Comparison of ENCODE assay signal across 13 mouse cellular contexts in the genomic region with DNA sequence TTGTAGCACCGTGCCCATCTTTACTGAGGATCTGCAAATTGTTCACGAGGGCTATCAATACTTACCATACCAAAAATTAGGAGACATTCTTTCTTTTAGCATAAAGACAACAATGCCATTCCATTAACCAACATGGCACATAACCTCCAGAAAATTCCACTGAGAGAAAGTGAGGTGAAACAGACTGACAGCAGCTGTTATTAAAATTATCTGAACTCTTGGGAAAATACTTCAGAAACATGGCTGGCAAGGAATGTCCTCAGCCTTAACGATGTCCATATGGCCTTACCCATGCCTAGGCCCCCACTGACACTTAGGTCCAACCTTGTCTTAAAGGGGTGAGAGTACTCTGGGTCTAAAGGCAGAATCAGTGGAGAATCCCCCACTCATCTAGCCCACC.
DNase-seq lines count a peak whose midpoint lies in the region; ATAC-seq lines count a peak whose summit lies in the region.
"Had no signal": no experiment of that assay in that cellular context is flagged by ENCODE, and none has a peak within 500 bp of the region (broad histone marks: within the 10 kb centered on the region; RNA-seq: fewer than 3 reads in every experiment).

No protein-coding gene starts in this region.

- no peaks in the 10 kb centered on the region for H3K36me3 ChIP-seq in heart, embryonic 14.5 days (ENCODE audit: control insufficient read depth, insufficient read depth, low read length)
- H3K36me3 ChIP-seq in heart, embryonic 11.5 days (ENCODE audit: control insufficient read depth, insufficient read depth, low read length): no peaks in the 10 kb centered on the region
- no peaks in the 10 kb centered on the region for H3K36me3 ChIP-seq in liver, embryonic 12.5 days
- no peaks in the 10 kb centered on the region for H3K36me3 ChIP-seq in midbrain, embryonic 13.5 days
- H3K36me3 ChIP-seq in midbrain, embryonic 15.5 days (replicated peaks): no peaks in the 10 kb centered on the region
- H3K36me3 ChIP-seq: hindbrain, embryonic 15.5 days had no signal

- ATAC-seq in heart, embryonic 14.5 days (ENCODE audit: insufficient number of reproducible peaks, insufficient read depth, low FRiP score, low read depth): no peak
- no peak for ATAC-seq in heart, embryonic 11.5 days (replicated peaks; ENCODE audit: insufficient number of reproducible peaks, low FRiP score, low TSS enrichment)
- ATAC-seq in liver, embryonic 12.5 days: no peak
- ATAC-seq in midbrain, embryonic 13.5 days: no peak
- no peak for ATAC-seq in midbrain, embryonic 15.5 days (replicated peaks)

- H3K9me3 ChIP-seq in heart, embryonic 14.5 days (ENCODE audit: control insufficient read depth, low read length): no peaks in the 10 kb centered on the region
- H3K9me3 ChIP-seq in heart, embryonic 11.5 days (replicated peaks; ENCODE audit: control insufficient read depth, low read length): no peaks in the 10 kb centered on the region
- no peaks in the 10 kb centered on the region for H3K9me3 ChIP-seq in liver, embryonic 12.5 days (replicated peaks)
- H3K9me3 ChIP-seq in midbrain, embryonic 13.5 days: no peaks in the 10 kb centered on the region
- no peaks in the 10 kb centered on the region for H3K9me3 ChIP-seq in midbrain, embryonic 15.5 days
- H3K9me3 ChIP-seq: hindbrain, embryonic 15.5 days had no signal

- H3K4me1 ChIP-seq in heart, embryonic 14.5 days (ENCODE audit: control insufficient read depth in 2 of 2, insufficient read depth in 2 of 2, low read length in 2 of 2): peaks cover 35 to 61% of the 10 kb centered on the region in 2 experiments
- peaks cover 47% of the 10 kb centered on the region for H3K4me1 ChIP-seq in heart, embryonic 11.5 days (ENCODE audit: control insufficient read depth, insufficient read depth, low read length)
- peaks cover 15% of the 10 kb centered on the region; the same call in 1 of the 2 replicates for H3K4me1 ChIP-seq in liver, embryonic 12.5 days
- peaks cover 72% of the 10 kb centered on the region for H3K4me1 ChIP-seq in midbrain, embryonic 13.5 days (replicated peaks)
- H3K4me1 ChIP-seq in midbrain, embryonic 15.5 days: peaks cover 55% of the 10 kb centered on the region

- no peak overlapping the region for H3K4me3 ChIP-seq in heart, embryonic 14.5 days (ENCODE audit: control insufficient read depth in 1 of 2, insufficient read depth in 1 of 2, low read depth in 1 of 2, low read length in 2 of 2)
- no peak overlapping the region for H3K4me3 ChIP-seq in heart, embryonic 11.5 days (ENCODE audit: low read depth, low read length)
- H3K4me3 ChIP-seq in liver, embryonic 12.5 days: no peak overlapping the region
- no peak overlapping the region for H3K4me3 ChIP-seq in midbrain, embryonic 13.5 days (replicated peaks)
- H3K4me3 ChIP-seq in midbrain, embryonic 15.5 days: no peak overlapping the region
- H3K4me3 ChIP-seq: hindbrain, embryonic 15.5 days had no signal

- H3K27ac ChIP-seq in heart, embryonic 14.5 days (replicated peaks in 1 of 2; ENCODE audit: control insufficient read depth in 1 of 2, insufficient read depth in 1 of 2, low read depth in 2 of 2, low read length in 2 of 2): no peak overlapping the region
- no peak overlapping the region for H3K27ac ChIP-seq in heart, embryonic 11.5 days (ENCODE audit: low read depth, low read length)
- no peak overlapping the region for H3K27ac ChIP-seq in liver, embryonic 12.5 days
- 0 out of 2 replicates have a peak overlapping the region, but pooled peaks have one; percentile 9 for H3K27ac ChIP-seq in midbrain, embryonic 13.5 days
- no peak overlapping the region for H3K27ac ChIP-seq in midbrain, embryonic 15.5 days

- 0 out of 2 replicates have a peak overlapping the region, but pooled peaks have one; percentile 28 for H3K9ac ChIP-seq in heart, embryonic 14.5 days (ENCODE audit: low read length)
- H3K9ac ChIP-seq in heart, embryonic 11.5 days (ENCODE audit: low read depth, low read length): no peak overlapping the region
- H3K9ac ChIP-seq in liver, embryonic 12.5 days: 0 out of 2 replicates have a peak overlapping the region, but pooled peaks have one; percentile 10
- H3K9ac ChIP-seq in midbrain, embryonic 13.5 days (replicated peaks): no peak overlapping the region
- H3K9ac ChIP-seq in midbrain, embryonic 15.5 days: no peak overlapping the region

- no peak for DNase-seq in liver
- DNase-seq in right cerebral cortex, postnatal 10 days (ENCODE audit: low spot score in 2 of 2): no peak
- DNase-seq: cerebellum, adult 18-20 months; kidney, postnatal 36 days; right cerebral cortex, adult 18-20 months; thymus, adult 18-20 months; thymus, postnatal 4 days had no signal

- 79% methylated on average over 3 of the region's 3 CpGs for WGBS in heart, embryonic 14.5 days
- 72% methylated on average over 3 of the region's 3 CpGs for WGBS in heart, embryonic 11.5 days (ENCODE audit: insufficient replicate concordance)
- 75% methylated on average over 3 of the region's 3 CpGs for WGBS in liver, embryonic 12.5 days (ENCODE audit: insufficient replicate concordance)
- 85% methylated on average over 3 of the region's 3 CpGs for WGBS in midbrain, embryonic 13.5 days
- 85% methylated on average over 3 of the region's 3 CpGs for WGBS in midbrain, embryonic 15.5 days

- no peak overlapping the region for H3K4me2 ChIP-seq in heart, embryonic 14.5 days (ENCODE audit: low read length)
- H3K4me2 ChIP-seq in heart, embryonic 11.5 days: no peak overlapping the region
- H3K4me2 ChIP-seq in liver, embryonic 12.5 days: no peak overlapping the region
- H3K4me2 ChIP-seq in midbrain, embryonic 13.5 days (replicated peaks): no peak overlapping the region
- H3K4me2 ChIP-seq in midbrain, embryonic 15.5 days: no peak overlapping the region
- H3K4me2 ChIP-seq: hindbrain, embryonic 15.5 days had no signal

- H3K27me3 ChIP-seq in heart, embryonic 14.5 days (ENCODE audit: control insufficient read depth, insufficient read depth, low read length): no peaks in the 10 kb centered on the region
- H3K27me3 ChIP-seq in heart, embryonic 11.5 days (ENCODE audit: control insufficient read depth, insufficient read depth, low read length): no peaks in the 10 kb centered on the region
- peaks cover 8% of the 10 kb centered on the region for H3K27me3 ChIP-seq in liver, embryonic 12.5 days (replicated peaks)
- H3K27me3 ChIP-seq in midbrain, embryonic 13.5 days: no peaks in the 10 kb centered on the region
- no peaks in the 10 kb centered on the region for H3K27me3 ChIP-seq in midbrain, embryonic 15.5 days (replicated peaks)
- H3K27me3 ChIP-seq: hindbrain, embryonic 15.5 days had no signal

Comparison
In these comparisons a context has a peak if more than half of its experiments do, and no peak if none do; other contexts are left out.
1. H3K9ac ChIP-seq: peak in heart, embryonic 14.5 days (single experiment) and liver, embryonic 12.5 days (single experiment); none in heart, embryonic 11.5 days (single experiment), midbrain, embryonic 13.5 days (single experiment) and midbrain, embryonic 15.5 days (single experiment).